12 mouse cellular contexts compared by ENCODE assay signal in genomic region chr1:121293571-121293970, GRCm38 (mm10).
"Had no signal": no experiment of that assay in that cellular context is flagged by ENCODE, and none has a peak within 500 bp of the region (broad histone marks: within the 10 kb centered on the region; RNA-seq: fewer than 3 reads in every experiment).

No protein-coding gene starts in this region.

- H3K27ac ChIP-seq: left cerebral cortex, adult 2 months; limb, embryonic 10.5 days; liver, embryonic 15.5 days; midbrain, embryonic 15.5 days; neural tube, embryonic 12.5 days; stomach, postnatal 0 days had no signal

- H3K9me3 ChIP-seq: limb, embryonic 10.5 days; liver, embryonic 15.5 days; megakaryocyte, embryonic 14.5 days; midbrain, embryonic 15.5 days; neural tube, embryonic 12.5 days had no signal

- H3K27me3 ChIP-seq: liver, embryonic 15.5 days; megakaryocyte, embryonic 14.5 days; midbrain, embryonic 15.5 days; neural tube, embryonic 12.5 days had no signal

- H3K36me3 ChIP-seq: limb, embryonic 10.5 days; liver, embryonic 15.5 days; midbrain, embryonic 15.5 days; neural tube, embryonic 12.5 days had no signal

- H3K4me3 ChIP-seq: left cerebral cortex, adult 2 months; limb, embryonic 10.5 days; liver, embryonic 15.5 days; megakaryocyte, embryonic 14.5 days; midbrain, embryonic 15.5 days; neural tube, embryonic 12.5 days had no signal

- DNase-seq: kidney, postnatal 25 days; lung, adult 2 months; lung, postnatal 4 days; thymus, adult 2 months; thymus, postnatal 25 days had no signal

- H3K4me1 ChIP-seq: limb, embryonic 10.5 days; liver, embryonic 15.5 days; megakaryocyte, embryonic 14.5 days; midbrain, embryonic 15.5 days; neural tube, embryonic 12.5 days had no signal
